Mouse (Mus musculus) embryo, embryonic 11 days (tissue): ENCODE results near the gene 1700003F12Rik.

ENCODE experiments used
- DNase-seq: peaks from one replicate; pipeline ENCODE4 v3.0.0-alpha.2; 2015

The 1700003F12Rik gene

DNA sequence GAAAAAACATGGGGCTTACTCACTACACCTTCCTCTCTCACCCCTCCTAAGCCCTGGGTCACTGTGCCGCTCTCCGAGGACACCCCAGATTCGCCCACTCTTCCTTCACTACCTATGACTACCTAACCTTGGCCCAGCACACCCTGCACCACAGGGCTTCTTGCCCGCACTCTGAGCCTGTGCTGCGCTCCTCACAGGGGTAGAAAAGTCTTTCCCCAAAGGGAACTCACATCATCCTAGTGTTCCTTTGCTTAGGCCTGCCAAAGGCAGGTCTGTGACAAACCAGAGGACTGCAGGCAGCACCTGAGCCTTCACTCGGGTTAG, 30.8 kb downstream of the 1700003F12Rik start:
- DNase-seq: no peak

DNA sequence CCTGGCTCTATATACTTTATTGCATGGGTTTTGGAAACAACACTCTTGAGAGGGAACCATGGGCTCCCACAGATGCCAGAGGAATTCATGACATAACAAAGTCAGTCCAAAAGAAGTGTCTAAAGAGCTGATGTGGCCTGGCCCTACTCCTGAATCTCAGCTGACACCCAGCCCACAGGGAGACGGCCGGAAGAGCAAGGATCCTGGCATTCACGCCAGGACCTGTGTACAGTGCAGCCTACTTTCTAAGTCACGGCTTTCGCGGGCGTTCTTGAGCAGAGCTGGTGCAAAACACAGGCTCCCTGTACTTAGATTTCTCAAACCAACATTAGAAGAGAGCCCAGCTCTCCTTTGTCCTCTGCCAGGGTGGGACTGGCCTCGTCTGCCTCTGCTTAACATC, 33.7 kb downstream of the 1700003F12Rik start:
- no peak for DNase-seq

- DNase-seq: no peak
Observed at GRCm38 (mm10) chr2:154581421-154581820, 34.5 kb downstream of the 1700003F12Rik start.

DNA sequence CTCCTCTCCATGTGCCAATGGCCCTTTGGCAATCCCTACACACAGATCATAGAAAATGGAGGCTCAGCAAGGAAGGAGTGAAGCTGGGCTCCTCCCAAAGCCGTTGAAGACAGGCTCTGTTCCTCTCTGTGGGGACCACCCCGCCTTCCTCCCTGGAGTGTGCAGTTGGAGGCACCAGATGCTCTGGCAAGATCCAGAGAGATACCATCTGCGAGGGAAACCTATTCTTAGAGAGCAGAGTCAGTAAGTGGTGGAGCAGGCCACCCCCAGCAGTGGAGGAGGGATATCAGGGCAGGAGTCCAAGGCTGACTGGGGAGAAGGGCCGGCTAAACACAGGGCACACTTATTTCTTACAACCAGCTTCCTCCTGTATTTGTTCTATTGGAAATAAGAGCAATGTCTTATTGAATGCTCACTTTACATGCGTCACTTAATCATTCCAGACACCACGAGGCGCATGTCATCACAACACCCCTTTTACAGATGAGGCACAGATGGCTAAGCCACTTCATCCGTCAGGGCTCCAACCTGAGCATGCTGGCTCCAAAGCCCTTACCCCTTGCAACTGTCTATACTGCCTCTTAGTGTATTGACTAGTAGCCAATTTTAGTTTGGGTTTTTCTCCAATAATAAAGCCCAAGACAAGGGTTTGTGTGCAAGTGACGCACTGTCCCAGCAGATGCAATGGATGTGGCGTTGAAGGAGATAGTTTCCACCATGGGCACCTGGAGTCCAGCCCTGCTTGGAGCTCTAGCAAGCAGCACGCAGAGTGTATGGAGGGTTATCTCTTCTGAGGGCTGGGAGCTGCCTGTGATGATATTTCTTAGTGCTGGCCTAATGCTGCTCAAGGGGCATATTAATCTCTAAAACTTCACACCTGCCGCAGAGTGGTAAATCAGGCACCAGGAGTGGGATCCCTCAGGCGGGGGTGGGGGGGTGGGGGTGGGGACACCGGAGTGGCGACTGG, 37.3 kb downstream of the 1700003F12Rik start:
- no peak for DNase-seq

- DNase-seq: no peak
Observed at GRCm38 (mm10) chr2:154584931-154585601, 38.2 kb downstream of the 1700003F12Rik start.

DNA sequence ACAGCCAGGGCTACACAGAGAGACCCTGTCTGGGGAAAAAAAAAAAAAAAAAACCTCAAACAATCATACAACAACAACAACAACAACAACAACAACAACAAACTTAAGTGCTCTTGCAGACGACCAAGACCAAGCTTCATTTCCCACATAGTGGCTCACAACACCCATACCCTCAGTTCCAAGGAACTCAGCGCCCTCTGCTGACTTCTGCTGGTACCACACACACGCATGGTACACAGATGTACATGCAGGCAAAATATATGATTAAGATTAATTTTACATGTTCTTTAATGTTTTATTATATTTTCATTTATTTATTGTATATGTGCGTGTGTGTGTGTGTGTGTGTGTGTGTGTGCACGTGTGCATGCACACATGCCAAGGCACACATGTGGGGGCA, 39.5 kb downstream of the 1700003F12Rik start:
- peak; percentile 42 for DNase-seq

DNA sequence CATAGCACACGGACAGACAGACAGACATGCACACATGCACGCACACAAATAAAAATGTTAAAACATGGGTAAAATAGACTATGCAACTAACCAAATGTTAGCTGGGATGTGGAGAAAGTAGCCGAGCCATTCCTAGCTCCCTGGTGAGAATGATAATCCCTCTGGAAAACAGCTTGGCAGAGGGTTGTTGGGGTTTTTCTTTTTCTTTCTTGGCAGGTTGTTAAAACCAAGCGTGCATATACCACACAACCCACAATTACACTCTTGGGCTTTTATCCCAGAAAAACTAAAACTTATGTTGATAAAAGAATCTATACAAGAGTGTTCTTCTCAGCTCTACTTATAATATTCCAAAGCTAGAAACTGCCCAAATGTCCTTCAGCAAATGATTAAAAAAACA, 42.2 kb downstream of the 1700003F12Rik start:
- no peak for DNase-seq

DNA sequence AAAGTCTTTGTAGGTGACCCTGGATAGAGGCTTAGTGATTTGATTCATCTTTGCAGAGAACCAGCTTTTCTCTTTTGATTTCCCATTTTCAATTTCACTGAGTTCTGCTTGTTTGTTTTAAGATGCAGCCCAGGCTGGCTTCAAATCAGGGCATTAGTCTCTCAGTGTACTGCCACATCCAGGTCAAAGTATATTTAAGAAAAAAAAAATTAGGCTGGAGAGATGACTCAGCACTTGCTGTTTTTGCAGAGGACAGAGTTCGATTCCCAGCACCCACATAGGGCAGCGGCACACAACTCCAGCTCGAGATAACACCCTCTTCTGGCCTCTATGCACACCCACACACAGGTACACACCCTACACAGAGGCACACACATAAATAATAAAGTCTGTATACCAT, 44.4 kb downstream of the 1700003F12Rik start:
- DNase-seq: no peak

- peak; percentile 47 for DNase-seq
Observed at GRCm38 (mm10) chr2:154593025-154593424, 46.1 kb downstream of the 1700003F12Rik start.

DNA sequence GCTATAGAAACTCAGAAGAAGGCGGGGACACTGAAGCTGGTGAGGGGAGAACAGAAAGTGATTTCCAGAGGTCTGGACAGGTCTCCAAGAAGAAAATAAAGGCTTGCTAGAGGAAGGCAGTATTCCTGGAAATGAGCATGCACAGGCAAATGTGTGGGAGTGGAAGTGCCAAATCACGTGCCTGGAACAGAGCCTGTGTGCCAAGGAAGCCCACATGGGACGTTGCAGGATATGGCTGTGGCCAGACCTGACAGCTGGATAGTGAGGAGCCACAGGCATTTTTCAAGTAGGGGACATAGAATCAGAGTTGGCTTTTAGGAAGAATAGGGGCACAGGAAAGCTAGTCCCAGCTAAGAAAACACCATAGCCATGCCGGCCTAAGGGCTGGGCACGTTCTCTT, 48.9 kb downstream of the 1700003F12Rik start:
- DNase-seq: no peak

- DNase-seq: no peak
Observed at GRCm38 (mm10) chr2:154597399-154597798, 50.5 kb downstream of the 1700003F12Rik start.
